Mouse (Mus musculus): ENCODE measurements at regions not wholly inside any gene's neighbourhood (a gene's known extent, or its start where the extent isn't known, plus 50 kb on each side); places are given as distances from the start of the nearest gene placed in this dataset.

- Histone ChIP-seq H3K4me3 (no peak overlapping the region), H3K27ac (no peak overlapping the region), H3K36me3 (ENCODE audit: control insufficient read depth, insufficient read depth, low read length) (no peaks in the 10 kb centered on the region), H3K79me2 (replicated peaks; ENCODE audit: control insufficient read depth, insufficient read depth, low read length) (no peaks in the 10 kb centered on the region), H3K9ac (ENCODE audit: low read depth, low read length) (no peak overlapping the region), H3K27me3 (ENCODE audit: control insufficient read depth, insufficient read depth, low read length) (no peaks in the 10 kb centered on the region), H3K4me1 (ENCODE audit: control insufficient read depth, insufficient read depth, low read length) (no peaks in the 10 kb centered on the region)
- intact Hi-C loops (cut with DNase I) = no loop called here
- TF ChIP-seq CTCF (IDR thresholded peaks at IDR 0.05) = no peak
- TF ChIP-seq POLR2A (IDR thresholded peaks at IDR 0.05; ENCODE audit: insufficient read depth, low read depth, low read length) = no peak
- no peak for TF ChIP-seq EP300 (IDR thresholded peaks at IDR 0.05; ENCODE audit: insufficient read depth, low read depth, low read length)
- 54% methylated on average over 2 of the region's 2 CpGs for WGBS
- no peak for DNase-seq
Measured at GRCm38 (mm10) chr10:46828164-46828563, 1250.5 kb downstream of the Hace1 start.

GRCm38 (mm10) chr10:46845578-46846314, 1268.1 kb downstream of the Hace1 start:
- intact Hi-C loops (cut with DNase I) = no loop called here
- no peaks in the 10 kb centered on the region for H3K4me1 ChIP-seq (ENCODE audit: control insufficient read depth, insufficient read depth, low read length)
- no peak overlapping the region for H3K4me3 ChIP-seq
- 75% methylated on average over 3 of the region's 3 CpGs for WGBS
- H3K27ac ChIP-seq = no peak overlapping the region
- DNase-seq = no peak
- TF ChIP-seq CTCF (IDR thresholded peaks at IDR 0.05) = no peak
- TF ChIP-seq POLR2A (IDR thresholded peaks at IDR 0.05; ENCODE audit: insufficient read depth, low read depth, low read length) = no peak
- no peak for TF ChIP-seq EP300 (IDR thresholded peaks at IDR 0.05; ENCODE audit: insufficient read depth, low read depth, low read length)
- no peaks in the 10 kb centered on the region for H3K36me3 ChIP-seq (ENCODE audit: control insufficient read depth, insufficient read depth, low read length)
- no peaks in the 10 kb centered on the region for H3K79me2 ChIP-seq (replicated peaks; ENCODE audit: control insufficient read depth, insufficient read depth, low read length)
- no peaks in the 10 kb centered on the region for H3K27me3 ChIP-seq (ENCODE audit: control insufficient read depth, insufficient read depth, low read length)
- H3K9ac ChIP-seq (ENCODE audit: low read depth, low read length) = no peak overlapping the region
